Mouse (Mus musculus): ENCODE measurements around the gene AI661453. TPM values are rescaled to one million over a fixed set of nuclear protein-coding genes. Genes with fewer than 3 reads are reported as not detected.
"Not testable (repeated sequence)": the region's sequence is repeated elsewhere in the genome, so short reads cannot be mapped to it uniquely, and the experiment has no call there.

Gene AI661453
- polyA plus RNA-seq (2016; fragmentation: Nextera tagmentation; extraction: Ambion mirVana) = 0.10 and 0.31 TPM in 2 replicates

DNA sequence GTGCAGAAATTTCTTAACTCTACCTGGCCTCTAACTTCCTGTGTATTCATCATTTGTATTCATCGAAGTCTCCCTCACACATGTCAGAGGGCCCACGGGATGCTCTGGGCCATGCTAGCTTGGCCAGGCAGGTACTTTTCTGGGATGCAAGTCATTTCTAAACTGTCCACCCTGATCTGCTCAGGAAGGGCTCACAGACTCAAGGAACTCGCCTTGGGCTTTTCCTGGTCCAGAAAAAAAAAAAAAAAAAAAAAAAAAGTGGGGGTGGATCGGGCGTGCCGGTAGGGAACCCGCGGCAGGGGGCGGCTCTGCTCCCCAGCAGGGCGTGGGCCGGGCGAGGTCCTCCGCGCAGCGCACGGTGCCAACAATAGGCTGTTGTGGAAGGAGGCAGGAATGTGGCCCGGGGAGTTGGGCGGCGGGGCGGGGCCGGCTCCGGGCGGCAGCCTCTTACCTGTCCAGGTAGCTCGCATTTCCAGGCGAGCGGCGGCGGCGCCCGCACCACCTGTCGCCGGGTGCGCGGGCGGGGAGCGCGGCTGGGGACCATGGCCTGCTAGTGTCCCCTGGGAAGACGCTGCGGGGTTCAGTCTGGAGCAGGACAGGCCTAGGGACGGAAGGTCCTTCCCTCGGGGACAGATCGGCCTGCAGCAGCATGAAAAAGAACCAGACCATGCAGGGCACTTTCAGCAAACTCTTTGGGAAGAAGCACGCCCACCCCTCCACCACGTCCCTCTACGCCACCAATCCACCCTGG lies at the start of gene AI661453:
TSS of gene AI661453 (plus strand) at position 460 of the 751 bp plus-strand sequence.
- Histone ChIP-seq H3K4me1 (peaks cover 62% of the 10 kb centered on the region), H3K9ac (peak within 1 kb of the TSS; percentile 61), H3K36me3 (no peaks in the 10 kb centered on the region), H3K4me3 (peak within 1 kb of the TSS; percentile 55), H3K9me3 (replicated peaks) (no peaks in the 10 kb centered on the region), H3K4me2 (peak within 1 kb of the TSS; percentile 82), H3K27me3 (replicated peaks) (peaks cover 47% of the 10 kb centered on the region), H3K27ac (no peak within 1 kb of the TSS)
- ATAC-seq = no peak
- 1% methylated on average over 45 of the region's 45 CpGs for WGBS (ENCODE audit: insufficient replicate concordance)

DNA sequence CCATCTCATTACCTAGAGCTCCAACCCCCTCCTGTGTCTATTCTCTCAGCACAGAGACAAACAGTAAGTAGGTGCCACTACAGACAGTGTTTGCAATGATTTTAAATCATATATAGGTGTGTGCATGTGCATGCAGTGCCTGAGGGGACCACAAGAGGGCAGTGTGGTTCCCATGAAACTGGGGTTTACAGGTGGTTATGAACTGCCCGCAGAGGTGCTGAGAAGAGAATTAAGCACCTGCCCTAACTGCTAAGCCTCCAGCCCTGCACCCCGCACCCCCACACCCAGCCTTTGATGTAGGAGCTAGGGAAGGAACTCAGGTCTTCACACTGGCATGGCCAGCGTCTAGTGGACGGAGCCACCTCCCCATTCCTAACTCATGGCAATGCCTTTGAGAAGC lies 49.8 kb upstream of the AI661453 start:
- 56% methylated on average over 4 of the region's 4 CpGs for WGBS (ENCODE audit: insufficient replicate concordance)
- peaks cover 4% of the 10 kb centered on the region; the same call in 1 of the 2 replicates for H3K9me3 ChIP-seq (replicated peaks)
- no peaks in the 10 kb centered on the region for H3K4me1 ChIP-seq
- no peak overlapping the region for H3K4me3 ChIP-seq
- H3K9ac ChIP-seq = no peak overlapping the region
- H3K4me2 ChIP-seq = no peak overlapping the region
- no peak overlapping the region for H3K27ac ChIP-seq
- no peak for ATAC-seq
- peaks cover 10% of the 10 kb centered on the region for H3K27me3 ChIP-seq (replicated peaks)
- H3K36me3 ChIP-seq = peaks cover 5% of the 10 kb centered on the region

DNA sequence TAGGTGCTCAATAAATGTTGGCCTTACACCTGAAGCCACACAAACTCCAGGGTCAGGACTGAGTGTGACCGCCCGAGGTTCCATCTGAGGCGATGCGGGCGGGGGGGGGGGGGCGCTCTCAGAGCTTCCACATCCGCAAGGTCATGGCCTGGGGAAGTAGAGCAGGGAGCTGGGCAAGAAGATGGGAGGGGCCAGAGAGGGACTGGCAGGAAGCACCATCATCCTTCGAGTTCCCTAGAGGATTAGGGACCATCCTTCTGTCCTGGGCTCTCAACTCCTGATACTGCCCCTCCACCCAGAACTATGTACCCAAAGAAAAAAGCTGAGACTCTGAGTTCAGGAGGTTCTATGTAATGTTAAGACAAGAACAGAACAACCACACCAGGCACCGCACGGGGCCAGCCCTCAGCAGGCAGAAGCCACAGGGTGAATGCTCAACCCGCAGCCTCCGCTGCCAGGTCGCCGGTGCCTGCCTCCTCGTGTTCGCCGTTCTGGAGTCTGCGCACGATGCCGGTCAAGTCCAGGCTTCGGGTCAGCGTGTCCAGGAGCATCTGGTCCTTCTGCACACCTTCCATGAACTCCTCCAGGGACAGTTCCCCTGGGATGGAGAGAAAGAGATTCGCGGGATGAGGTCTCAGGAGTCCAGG lies 42.1 kb upstream of the AI661453 start:
- Histone ChIP-seq H3K9ac (no peak overlapping the region), H3K4me3 (peak overlapping the region; percentile 45), H3K9me3 (replicated peaks) (no peaks in the 10 kb centered on the region), H3K4me2 (peak overlapping the region; percentile 71), H3K27ac (no peak overlapping the region), H3K36me3 (no peaks in the 10 kb centered on the region), H3K4me1 (peaks cover 20% of the 10 kb centered on the region), H3K27me3 (replicated peaks) (peaks cover 62% of the 10 kb centered on the region)
- WGBS (ENCODE audit: insufficient replicate concordance) = 11% methylated on average over 24 of the region's 24 CpGs
- no peak for ATAC-seq

DNA sequence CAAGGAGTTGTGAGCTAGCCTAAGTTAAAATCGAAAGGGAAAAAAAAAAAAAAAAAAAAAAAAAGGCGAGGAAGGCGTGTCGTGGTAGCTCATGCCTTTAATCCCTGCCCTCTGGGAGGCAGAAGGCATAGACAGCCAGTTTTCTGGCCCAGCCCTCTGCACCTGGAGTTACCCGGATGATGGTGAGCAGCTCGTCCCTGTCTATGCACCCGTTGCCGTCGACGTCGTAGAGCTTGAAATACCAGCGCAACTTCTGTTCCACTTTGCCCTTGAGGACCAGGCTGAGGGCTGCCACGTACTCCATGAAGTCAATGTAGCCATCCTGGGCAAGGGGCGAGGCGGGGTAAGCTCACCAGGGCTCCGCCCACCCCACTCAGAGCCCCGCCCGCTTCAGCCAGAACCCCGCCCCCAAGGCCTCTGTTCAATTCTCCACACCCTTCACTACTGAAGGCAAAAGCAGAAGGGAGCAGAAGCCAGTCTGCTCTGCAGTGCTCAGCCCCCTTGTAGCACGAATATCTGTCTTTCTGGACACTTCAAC lies 41.0 kb upstream of the AI661453 start:
- Histone ChIP-seq H3K36me3 (no peaks in the 10 kb centered on the region), H3K4me1 (peaks cover 20% of the 10 kb centered on the region), H3K9me3 (replicated peaks) (no peaks in the 10 kb centered on the region), H3K4me2 (peak overlapping the region; percentile 71), H3K27ac (no peak overlapping the region), H3K9ac (0 out of 2 replicates have a peak overlapping the region, but pooled peaks have one; percentile 7), H3K4me3 (peak overlapping the region; percentile 45), H3K27me3 (replicated peaks) (peaks cover 72% of the 10 kb centered on the region)
- under 1% methylated on average over 20 of the region's 20 CpGs for WGBS (ENCODE audit: insufficient replicate concordance)
- peak; percentile 76 for ATAC-seq

DNA sequence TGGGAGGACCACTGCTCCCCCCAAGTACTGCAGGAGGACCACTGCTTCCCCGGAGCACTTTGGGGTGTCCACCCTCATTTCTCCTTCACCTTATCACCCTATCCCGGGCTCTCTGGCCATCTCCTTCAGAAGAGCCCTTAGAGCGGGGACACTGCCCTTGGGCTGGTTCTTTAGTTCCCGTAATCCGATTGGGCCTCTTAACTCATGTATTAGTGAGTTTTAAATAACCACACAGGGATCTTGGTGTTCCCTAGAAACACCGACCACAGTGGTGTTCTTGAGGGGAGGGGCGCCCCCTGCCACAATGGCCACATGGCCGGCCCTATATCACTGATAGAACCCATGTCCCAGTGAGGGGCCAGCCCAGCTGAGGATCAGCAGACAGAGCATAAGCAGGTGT lies 37.3 kb upstream of the AI661453 start:
- ATAC-seq = no peak
- Histone ChIP-seq H3K9me3 (replicated peaks) (no peaks in the 10 kb centered on the region), H3K27me3 (replicated peaks) (peaks cover 65% of the 10 kb centered on the region), H3K4me3 (no peak overlapping the region), H3K9ac (no peak overlapping the region), H3K36me3 (no peaks in the 10 kb centered on the region), H3K4me2 (no peak overlapping the region), H3K27ac (no peak overlapping the region), H3K4me1 (peaks cover 20% of the 10 kb centered on the region)
- WGBS (ENCODE audit: insufficient replicate concordance) = 63% methylated on average over 8 of the region's 8 CpGs

DNA sequence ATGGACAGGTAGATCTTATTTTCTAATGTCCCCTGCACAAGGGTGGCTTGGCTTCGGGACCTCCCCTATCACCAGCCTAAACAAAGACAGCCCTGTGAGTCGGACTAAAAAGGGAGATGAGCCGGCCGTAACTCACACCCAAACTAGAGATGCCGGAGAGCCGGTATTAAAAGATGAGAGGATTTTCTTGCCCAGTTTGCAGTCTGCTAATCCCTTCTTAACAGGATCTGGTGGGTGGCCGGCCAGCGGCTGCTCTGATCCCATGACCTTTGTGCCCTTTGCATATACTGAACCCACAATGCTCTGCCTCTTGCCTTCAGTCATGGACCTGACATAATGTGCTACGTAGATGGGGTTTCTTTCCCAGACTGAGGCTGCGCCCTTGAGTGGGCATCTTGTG lies 36.0 kb upstream of the AI661453 start, which contains the start of gene Guca1a:
TSS of gene Guca1a (minus strand) at position 134 of the 400 bp plus-strand sequence.
- Histone ChIP-seq H3K4me3 (no peak within 1 kb of the TSS), H3K36me3 (no peaks in the 10 kb centered on the region), H3K4me2 (no peak within 1 kb of the TSS), H3K4me1 (peaks cover 7% of the 10 kb centered on the region), H3K9ac (no peak within 1 kb of the TSS), H3K9me3 (replicated peaks) (no peaks in the 10 kb centered on the region), H3K27ac (no peak within 1 kb of the TSS), H3K27me3 (replicated peaks) (peaks cover 66% of the 10 kb centered on the region)
- no peak for ATAC-seq
- WGBS (ENCODE audit: insufficient replicate concordance) = 63% methylated on average over 10 of the region's 10 CpGs

GRCm38 (mm10) chr17:47407717-47408557 lies 28.5 kb upstream of the AI661453 start:
- H3K9me3 ChIP-seq (replicated peaks) = no peaks in the 10 kb centered on the region
- no peak overlapping the region for H3K4me3 ChIP-seq
- no peak for ATAC-seq
- H3K4me2 ChIP-seq = no peak overlapping the region
- 44% methylated on average over 10 of the region's 10 CpGs for WGBS (ENCODE audit: insufficient replicate concordance)
- no peaks in the 10 kb centered on the region for H3K4me1 ChIP-seq
- no peak overlapping the region for H3K27ac ChIP-seq
- no peak overlapping the region for H3K9ac ChIP-seq
- H3K27me3 ChIP-seq (replicated peaks) = peaks cover 87% of the 10 kb centered on the region
- H3K36me3 ChIP-seq = no peaks in the 10 kb centered on the region

DNA sequence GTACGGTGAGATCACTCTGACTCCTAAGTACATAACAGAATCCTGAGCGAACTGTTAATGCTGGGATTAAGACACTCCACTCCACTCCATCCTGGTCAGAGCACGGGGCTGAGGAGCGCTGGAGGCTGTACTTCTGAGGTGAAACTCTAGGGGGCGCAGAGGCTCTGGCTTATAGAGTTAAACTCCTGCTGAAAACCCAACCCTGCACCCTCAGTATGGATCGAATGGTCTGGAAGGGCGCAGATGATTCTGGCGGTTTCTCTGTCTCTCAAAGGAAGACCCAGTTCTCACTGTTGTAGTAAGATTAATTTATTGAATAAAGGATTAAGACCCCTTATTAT lies 27.9 kb upstream of the AI661453 start:
- Histone ChIP-seq H3K4me1 (no peaks in the 10 kb centered on the region), H3K36me3 (no peaks in the 10 kb centered on the region), H3K27ac (no peak overlapping the region), H3K4me3 (no peak overlapping the region), H3K27me3 (replicated peaks) (peaks cover 93% of the 10 kb centered on the region), H3K9me3 (replicated peaks) (no peaks in the 10 kb centered on the region), H3K9ac (no peak overlapping the region), H3K4me2 (no peak overlapping the region)
- WGBS (ENCODE audit: insufficient replicate concordance) = 14% methylated on average over 8 of the region's 8 CpGs
- ATAC-seq = peak; percentile 27; the same call in 1 of the 2 replicates

DNA sequence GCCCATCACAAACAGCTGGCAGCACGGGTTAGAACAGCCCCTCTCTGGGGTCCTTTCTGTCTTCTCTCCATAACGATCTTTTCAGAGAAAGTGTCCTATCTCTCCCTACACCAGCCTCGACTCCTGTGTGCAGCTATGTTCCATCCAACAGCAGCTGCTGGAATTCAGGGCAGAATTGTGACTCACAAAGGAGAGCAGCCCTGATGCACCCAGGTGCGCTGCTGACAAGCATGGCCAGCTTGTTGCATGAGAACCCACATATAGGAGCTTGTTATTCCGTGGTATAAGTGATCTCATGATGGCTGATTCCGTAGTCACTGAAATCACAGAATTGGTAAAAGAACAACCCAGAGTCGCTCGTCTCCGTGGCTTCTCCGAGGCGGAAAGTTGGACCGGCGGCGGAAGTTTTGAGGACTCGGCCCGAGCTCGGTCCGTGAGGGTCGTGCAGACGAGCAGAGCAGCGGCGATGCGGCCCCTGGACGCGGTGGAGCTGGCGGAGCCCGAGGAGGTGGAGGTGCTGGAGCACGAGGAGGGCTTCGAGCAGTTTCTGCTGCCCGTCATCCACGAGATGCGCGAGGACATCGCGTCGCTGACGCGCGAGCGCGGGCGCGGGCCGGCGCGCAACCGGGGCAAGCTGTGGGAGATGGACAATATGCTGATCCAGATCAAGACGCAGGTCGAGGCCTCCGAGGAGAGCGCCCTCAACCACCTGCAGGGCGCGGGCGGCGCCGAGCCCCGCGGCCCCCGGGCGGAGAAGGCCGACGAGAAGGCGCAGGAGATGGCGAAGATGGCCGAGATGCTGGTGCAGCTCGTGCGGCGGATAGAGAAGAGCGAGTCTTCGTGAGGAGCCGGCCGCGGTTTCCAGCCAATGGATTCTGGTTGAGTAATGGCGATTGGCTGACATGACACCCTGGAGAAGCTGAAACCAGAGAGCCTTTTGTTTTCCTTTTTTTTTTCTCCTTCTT lies 26.2 kb upstream of the AI661453 start:
- H3K4me3 ChIP-seq = peak overlapping the region; percentile 19
- WGBS (ENCODE audit: insufficient replicate concordance) = 4% methylated on average over 74 of the region's 74 CpGs
- not testable (repeated sequence) for H3K27ac ChIP-seq; H3K9me3 ChIP-seq (replicated peaks); H3K36me3 ChIP-seq; ATAC-seq; H3K4me1 ChIP-seq; H3K9ac ChIP-seq
- H3K27me3 ChIP-seq (replicated peaks) = peaks cover 93% of the 10 kb centered on the region
- H3K4me2 ChIP-seq = peak overlapping the region; percentile 56

- Histone ChIP-seq H3K4me2 (no peak overlapping the region), H3K36me3 (no peaks in the 10 kb centered on the region), H3K27me3 (replicated peaks) (peaks cover 7% of the 10 kb centered on the region; the same call in 1 of the 2 replicates), H3K27ac (no peak overlapping the region), H3K9me3 (replicated peaks) (no peaks in the 10 kb centered on the region; the same call in 1 of the 2 replicates), H3K9ac (no peak overlapping the region), H3K4me3 (no peak overlapping the region), H3K4me1 (no peaks in the 10 kb centered on the region)
- 57% methylated on average over 2 of the region's 2 CpGs for WGBS (ENCODE audit: insufficient replicate concordance)
- ATAC-seq = no peak
Observed at GRCm38 (mm10) chr17:47420195-47420594, 16.2 kb upstream of the AI661453 start.

DNA sequence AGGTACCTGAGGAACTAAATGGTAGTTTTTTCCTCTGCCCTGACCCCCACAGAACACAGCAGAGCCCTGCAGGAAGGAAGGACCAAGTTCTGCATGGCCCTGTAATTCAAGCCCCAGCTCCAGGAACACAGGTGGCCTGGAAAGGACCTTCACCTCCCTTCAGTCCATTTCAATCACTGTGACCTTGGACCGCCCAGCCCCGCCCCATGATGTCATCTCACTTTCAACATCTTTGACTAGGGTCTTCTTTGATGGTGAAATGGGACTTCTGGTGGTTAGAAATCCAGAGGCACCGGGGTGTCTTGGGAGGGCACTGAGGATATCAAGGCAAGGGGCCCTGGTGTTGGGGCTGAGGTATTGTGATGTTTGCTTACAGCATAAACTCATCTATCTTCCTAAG lies 14.8 kb upstream of the AI661453 start:
- WGBS (ENCODE audit: insufficient replicate concordance) = 66% methylated on average over 3 of the region's 3 CpGs
- no peaks in the 10 kb centered on the region for H3K9me3 ChIP-seq (replicated peaks)
- no peak overlapping the region for H3K9ac ChIP-seq
- no peak overlapping the region for H3K4me2 ChIP-seq
- no peak for ATAC-seq
- no peak overlapping the region for H3K4me3 ChIP-seq
- H3K27ac ChIP-seq = no peak overlapping the region
- H3K36me3 ChIP-seq = no peaks in the 10 kb centered on the region
- peaks cover 6% of the 10 kb centered on the region; the same call in 1 of the 2 replicates for H3K27me3 ChIP-seq (replicated peaks)
- H3K4me1 ChIP-seq = no peaks in the 10 kb centered on the region
